Mouse (Mus musculus): Measurements from ENCODE around the gene Gm20388.

DNA sequence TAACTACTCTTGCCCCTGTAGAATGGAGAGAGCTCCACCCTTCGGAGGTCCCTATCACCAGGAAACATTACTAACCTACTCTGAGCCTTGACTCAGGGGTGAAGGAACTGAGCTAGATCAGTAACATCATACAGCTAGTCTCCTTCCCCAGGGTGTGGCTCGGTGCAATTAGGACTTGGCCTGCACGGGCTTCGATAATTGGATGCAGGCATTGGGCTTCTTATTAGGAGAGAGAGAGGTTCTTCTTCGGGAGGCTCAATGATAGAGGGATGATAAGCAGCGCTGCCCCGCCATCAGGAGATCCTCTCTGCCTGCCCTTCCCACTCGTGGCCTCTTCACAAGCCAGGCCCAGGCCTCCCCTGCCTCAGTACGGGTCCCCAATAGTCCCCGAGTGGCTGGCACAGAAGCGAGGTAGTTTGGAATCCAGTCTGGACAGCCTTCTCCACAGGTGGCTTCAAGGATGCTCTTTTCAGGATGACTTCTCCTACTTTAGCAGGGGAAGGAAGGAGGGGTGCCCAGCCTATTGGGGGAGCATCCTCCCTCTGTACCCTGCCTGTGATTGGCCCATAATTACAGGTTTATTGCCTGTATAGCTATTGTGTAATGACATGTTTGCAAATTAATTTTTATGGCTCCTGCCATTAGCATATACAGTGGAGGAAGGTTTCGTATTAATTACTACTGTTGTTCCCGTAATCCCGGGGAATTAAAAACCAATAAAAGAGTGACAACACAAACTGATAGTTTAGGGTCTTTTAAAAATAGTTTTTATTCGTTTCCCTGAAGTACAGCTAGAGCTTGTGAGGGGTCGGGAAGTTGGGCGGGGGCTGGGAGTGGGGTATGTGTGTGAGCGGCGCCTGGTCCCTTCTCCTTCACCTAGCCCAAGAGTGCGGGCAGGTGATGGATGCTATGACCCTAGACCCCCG lies 575.2 kb downstream of the Gm20388 start:
- TF ChIP-seq POLR2A (IDR thresholded peaks at IDR 0.05; ENCODE audit: borderline replicate concordance, control insufficient read depth, low read depth, low read length) (peak; percentile 43; the same call in 1 of the 2 replicates), CTCF (IDR thresholded peaks at IDR 0.05; ENCODE audit: control insufficient read depth, insufficient read depth, low read length) (no peak)

Data from bone marrow, adult 2 months (tissue).